Mouse (Mus musculus) G1E (cell line): Measurements from ENCODE around the gene Nckap5.

Source experiments
- CTCF ChIP-seq: IDR thresholded peaks from 2 replicates; pipeline ENCODE4 v1.5.1; 2012; ENCODE audit warnings: low read depth, low read length, inconsistent platforms, mixed read lengths
- GATA1 ChIP-seq: IDR thresholded peaks from 2 replicates; pipeline ENCODE4 v1.6.1; 2012; ENCODE audit warnings: borderline replicate concordance, low read length, inconsistent platforms, mixed read lengths
- GATA2 ChIP-seq: IDR thresholded peaks from 2 replicates; pipeline ENCODE4 v1.6.1; 2012; ENCODE audit warnings: low read depth, low read length, inconsistent platforms, borderline replicate concordance
- POLR2AphosphoS5 ChIP-seq: IDR thresholded peaks from 2 replicates; pipeline ENCODE4 v1.6.1; 2012; ENCODE audit warnings: low read depth, low read length, inconsistent platforms; ENCODE audit not compliant: insufficient replicate concordance
- TAL1 ChIP-seq: conservative IDR thresholded peaks from 2 replicates; pipeline ENCODE4 v1.6.1; 2012; ENCODE audit warnings: low read depth, low read length, inconsistent platforms, mixed read lengths

DNA sequence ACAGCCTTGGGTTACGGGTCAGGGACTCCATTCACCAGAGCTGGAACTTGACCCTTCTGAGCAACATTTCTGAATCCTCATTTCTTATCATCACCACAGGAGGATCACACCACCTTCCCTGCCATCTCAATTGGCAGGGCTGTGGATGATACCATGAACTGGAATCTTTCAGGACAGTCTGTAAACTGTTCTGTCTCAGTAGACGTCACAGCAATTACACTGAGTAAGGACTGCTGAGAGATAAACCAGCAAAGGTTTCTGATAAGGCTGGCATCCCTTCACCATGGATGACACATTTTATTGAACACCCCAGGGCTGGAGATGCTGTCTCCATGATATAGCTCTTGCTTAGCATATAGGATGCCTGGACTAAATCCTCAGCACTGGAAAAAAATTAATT is 178.5 kb downstream of the Nckap5 start:
- TF ChIP-seq CTCF, result no peak
- no peak for TF ChIP-seq GATA1
- TF ChIP-seq POLR2AphosphoS5, result no peak
- no peak for TF ChIP-seq GATA2
- no peak for TF ChIP-seq TAL1
